Mouse (Mus musculus): ENCODE data around the gene Ppp2r3c. TPM values are rescaled to one million over a fixed set of nuclear protein-coding genes. Genes with fewer than 3 reads are reported as not detected.
"Not testable (repeated sequence)": the region's sequence is repeated elsewhere in the genome, so short reads cannot be mapped to it uniquely, and the experiment has no call there.

The Ppp2r3c gene
- polyA plus RNA-seq (2011; ENCODE audit: insufficient read depth, insufficient read length, low read depth, missing spikeins): 28.3 and 33.7 TPM in 2 replicates

GRCm38 (mm10) chr12:55302485-55303441, at the start of gene Ppp2r3c:
TSS of gene Ppp2r3c (minus strand) at chr12:55302998.
- Histone ChIP-seq H3K4me1 (ENCODE audit: control insufficient read depth, insufficient read depth, low read length) (peaks cover 2% of the 10 kb centered on the region), H3K4me3 (ENCODE audit: low read depth, low read length) (peak within 1 kb of the TSS; percentile 97), H3K9ac (ENCODE audit: low read depth, poor library complexity, severe bottlenecking) (peak within 1 kb of the TSS; percentile 81), H3K36me3 (ENCODE audit: control insufficient read depth, insufficient read depth, low read length, poor library complexity, severe bottlenecking) (peaks cover 3% of the 10 kb centered on the region; the same call in 1 of the 2 replicates), H3K27me3 (ENCODE audit: control insufficient read depth, insufficient read depth, low read length, poor library complexity, severe bottlenecking) (no peaks in the 10 kb centered on the region), H3K27ac (ENCODE audit: insufficient read depth, low read length) (peak within 1 kb of the TSS; percentile 77), H3K9me3 (replicated peaks; ENCODE audit: control insufficient read depth, insufficient read depth, low read length, poor library complexity, severe bottlenecking) (no peaks in the 10 kb centered on the region)
- TF ChIP-seq POLR2A (IDR thresholded peaks at IDR 0.05; ENCODE audit: insufficient read depth, low read length) (no peak), EP300 (IDR thresholded peaks at IDR 0.05; ENCODE audit: insufficient read depth, low read depth, low read length) (peak; percentile 37; the same call in 1 of the 2 replicates)

- Histone ChIP-seq H3K27ac (ENCODE audit: insufficient read depth, low read length) (no peak overlapping the region), H3K9ac (ENCODE audit: low read depth, poor library complexity, severe bottlenecking) (no peak overlapping the region), H3K4me1 (ENCODE audit: control insufficient read depth, insufficient read depth, low read length) (no peaks in the 10 kb centered on the region), H3K36me3 (ENCODE audit: control insufficient read depth, insufficient read depth, low read length, poor library complexity, severe bottlenecking) (no peaks in the 10 kb centered on the region), H3K9me3 (replicated peaks; ENCODE audit: control insufficient read depth, insufficient read depth, low read length, poor library complexity, severe bottlenecking) (no peaks in the 10 kb centered on the region), H3K4me3 (ENCODE audit: low read depth, low read length) (no peak overlapping the region), H3K27me3 (ENCODE audit: control insufficient read depth, insufficient read depth, low read length, poor library complexity, severe bottlenecking) (no peaks in the 10 kb centered on the region)
- no peak for TF ChIP-seq POLR2A (IDR thresholded peaks at IDR 0.05; ENCODE audit: insufficient read depth, low read length)
- no peak for TF ChIP-seq EP300 (IDR thresholded peaks at IDR 0.05; ENCODE audit: insufficient read depth, low read depth, low read length)
- TF ChIP-seq CTCF (IDR thresholded peaks at IDR 0.05; ENCODE audit: low read depth, low read length): no peak
Measured at GRCm38 (mm10) chr12:55344583-55344982, 41.8 kb upstream of the Ppp2r3c start.

DNA sequence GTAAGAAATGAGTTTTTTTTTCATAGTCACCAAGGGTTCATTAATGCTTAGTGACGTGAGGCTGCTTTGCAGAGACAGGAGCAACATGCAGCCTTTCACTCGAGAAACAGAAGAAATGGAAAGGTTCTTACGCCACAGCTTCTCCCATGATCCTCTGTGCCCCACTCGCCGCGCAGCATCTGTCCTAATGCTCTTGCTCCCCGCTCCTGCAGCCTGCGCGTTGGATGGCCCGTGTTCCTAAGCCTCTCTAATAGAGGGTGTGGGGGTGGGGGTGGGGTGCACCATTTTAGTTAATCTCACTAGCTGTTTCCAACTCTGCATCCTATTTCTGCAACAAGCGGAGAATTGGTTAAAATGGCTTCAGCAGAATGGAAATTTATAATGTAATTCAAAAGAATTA, 41.2 kb upstream of the Ppp2r3c start:
- Histone ChIP-seq H3K9ac (ENCODE audit: low read depth, poor library complexity, severe bottlenecking) (no peak overlapping the region), H3K4me1 (ENCODE audit: control insufficient read depth, insufficient read depth, low read length) (no peaks in the 10 kb centered on the region), H3K9me3 (replicated peaks; ENCODE audit: control insufficient read depth, insufficient read depth, low read length, poor library complexity, severe bottlenecking) (no peaks in the 10 kb centered on the region), H3K36me3 (ENCODE audit: control insufficient read depth, insufficient read depth, low read length, poor library complexity, severe bottlenecking) (no peaks in the 10 kb centered on the region), H3K27me3 (ENCODE audit: control insufficient read depth, insufficient read depth, low read length, poor library complexity, severe bottlenecking) (no peaks in the 10 kb centered on the region), H3K4me3 (ENCODE audit: low read depth, low read length) (no peak overlapping the region), H3K27ac (ENCODE audit: insufficient read depth, low read length) (no peak overlapping the region)
- no peak for TF ChIP-seq CTCF (IDR thresholded peaks at IDR 0.05; ENCODE audit: low read depth, low read length)

GRCm38 (mm10) chr12:55343045-55343444, 40.2 kb upstream of the Ppp2r3c start:
- H3K27me3 ChIP-seq (ENCODE audit: control insufficient read depth, insufficient read depth, low read length, poor library complexity, severe bottlenecking); H3K36me3 ChIP-seq (ENCODE audit: control insufficient read depth, insufficient read depth, low read length, poor library complexity, severe bottlenecking); H3K27ac ChIP-seq (ENCODE audit: insufficient read depth, low read length); H3K9me3 ChIP-seq (replicated peaks; ENCODE audit: control insufficient read depth, insufficient read depth, low read length, poor library complexity, severe bottlenecking); H3K9ac ChIP-seq (ENCODE audit: low read depth, poor library complexity, severe bottlenecking); H3K4me3 ChIP-seq (ENCODE audit: low read depth, low read length); H3K4me1 ChIP-seq (ENCODE audit: control insufficient read depth, insufficient read depth, low read length): not testable (repeated sequence)

DNA sequence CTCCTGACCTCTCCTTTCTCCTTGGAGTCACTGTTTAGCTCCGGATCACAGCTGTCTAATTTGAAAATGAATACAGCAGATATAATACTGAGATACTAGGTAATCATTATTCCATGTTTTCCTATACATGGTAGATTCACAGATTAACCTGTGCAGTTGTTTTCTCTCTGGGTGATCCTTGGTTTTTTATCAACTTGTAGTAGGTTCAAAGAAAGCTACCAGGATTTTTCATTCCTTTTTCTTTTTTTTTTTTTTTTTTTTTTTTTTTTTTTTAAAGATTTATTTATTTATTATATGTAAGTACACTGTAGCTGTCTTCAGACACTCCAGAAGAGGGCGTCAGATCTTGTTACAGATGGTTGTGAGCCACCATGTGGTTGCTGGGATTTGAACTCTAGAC, 35.7 kb upstream of the Ppp2r3c start:
- not testable (repeated sequence) for H3K27me3 ChIP-seq (ENCODE audit: control insufficient read depth, insufficient read depth, low read length, poor library complexity, severe bottlenecking); H3K4me3 ChIP-seq (ENCODE audit: low read depth, low read length); H3K9ac ChIP-seq (ENCODE audit: low read depth, poor library complexity, severe bottlenecking); H3K36me3 ChIP-seq (ENCODE audit: control insufficient read depth, insufficient read depth, low read length, poor library complexity, severe bottlenecking); H3K27ac ChIP-seq (ENCODE audit: insufficient read depth, low read length); H3K4me1 ChIP-seq (ENCODE audit: control insufficient read depth, insufficient read depth, low read length); H3K9me3 ChIP-seq (replicated peaks; ENCODE audit: control insufficient read depth, insufficient read depth, low read length, poor library complexity, severe bottlenecking)

DNA sequence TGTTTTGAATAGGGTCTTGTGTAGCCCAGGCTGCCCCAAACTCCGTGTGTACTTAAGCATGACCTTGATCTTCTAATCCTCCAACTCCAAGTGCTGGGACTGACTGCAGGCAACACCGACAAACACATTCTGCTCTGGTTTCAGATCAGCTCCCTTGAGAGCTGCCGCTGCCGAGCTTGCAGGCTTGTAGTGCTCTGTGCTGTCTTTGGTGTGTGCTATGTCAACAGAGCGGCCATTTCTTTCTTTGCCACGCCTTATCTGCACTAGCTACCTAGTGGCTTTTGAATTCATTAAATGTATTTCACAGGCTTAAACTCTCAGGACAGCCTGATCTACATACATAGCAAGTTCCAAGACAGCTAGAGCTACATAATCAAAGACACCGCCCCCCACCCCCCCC, 30.9 kb upstream of the Ppp2r3c start:
- no peak for TF ChIP-seq CTCF (IDR thresholded peaks at IDR 0.05; ENCODE audit: low read depth, low read length)
- no peak for TF ChIP-seq POLR2A (IDR thresholded peaks at IDR 0.05; ENCODE audit: insufficient read depth, low read length)
- TF ChIP-seq EP300 (IDR thresholded peaks at IDR 0.05; ENCODE audit: insufficient read depth, low read depth, low read length): no peak
- H3K9ac ChIP-seq (ENCODE audit: low read depth, poor library complexity, severe bottlenecking): no peak overlapping the region
- H3K4me1 ChIP-seq (ENCODE audit: control insufficient read depth, insufficient read depth, low read length): no peaks in the 10 kb centered on the region
- no peak overlapping the region for H3K4me3 ChIP-seq (ENCODE audit: low read depth, low read length)
- no peak overlapping the region for H3K27ac ChIP-seq (ENCODE audit: insufficient read depth, low read length)
- no peaks in the 10 kb centered on the region for H3K27me3 ChIP-seq (ENCODE audit: control insufficient read depth, insufficient read depth, low read length, poor library complexity, severe bottlenecking)
- no peaks in the 10 kb centered on the region for H3K9me3 ChIP-seq (replicated peaks; ENCODE audit: control insufficient read depth, insufficient read depth, low read length, poor library complexity, severe bottlenecking)
- no peaks in the 10 kb centered on the region for H3K36me3 ChIP-seq (ENCODE audit: control insufficient read depth, insufficient read depth, low read length, poor library complexity, severe bottlenecking)

Measured in ES-Bruce4 (cell line).